Mouse (Mus musculus) neural tube, embryonic 13.5 days (tissue): ENCODE data around the gene Mphosph10. TPM values are rescaled to one million over a fixed set of nuclear protein-coding genes. Genes with fewer than 3 reads are reported as not detected.

Experiments
- ATAC-seq: fragments of 200-750 bp; cut with Nextera tagmentation; 2 replicates; pipeline ENCODE4 v1.8.0; 2017; ENCODE audit warnings: low read depth, mild to moderate bottlenecking, moderate TSS enrichment, moderate library complexity
- H3K27ac ChIP-seq: fragments of 300-500 bp; sonication (generic); replicated peaks from 2 replicates; pipeline ENCODE4 v1.5.1; 2015; ENCODE audit warnings: moderate library complexity, mild to moderate bottlenecking, inconsistent platforms
- H3K27me3 ChIP-seq: fragments of 300-500 bp; sonication (generic); 2 replicates; pipeline ENCODE4 v1.6.1; 2015; ENCODE audit warnings: mild to moderate bottlenecking, inconsistent platforms
- H3K36me3 ChIP-seq: fragments of 300-500 bp; sonication (generic); 2 replicates; pipeline ENCODE4 v1.6.1; 2015; ENCODE audit warnings: mild to moderate bottlenecking, inconsistent platforms
- H3K4me1 ChIP-seq: fragments of 300-500 bp; sonication (generic); replicated peaks from 2 replicates; pipeline ENCODE4 v1.6.1; 2015; ENCODE audit warnings: inconsistent platforms
- H3K4me2 ChIP-seq: fragments of 300-500 bp; sonication (generic); 2 replicates; pipeline ENCODE4 v1.6.1; 2015; ENCODE audit warnings: inconsistent platforms, mild to moderate bottlenecking, moderate library complexity
- H3K4me3 ChIP-seq: fragments of 300-500 bp; sonication (generic); 2 replicates; pipeline ENCODE4 v1.5.1; 2015; ENCODE audit warnings: mild to moderate bottlenecking, inconsistent platforms
- H3K9ac ChIP-seq: fragments of 300-500 bp; sonication (generic); 2 replicates; pipeline ENCODE4 v1.6.1; 2015; ENCODE audit warnings: moderate library complexity, mild to moderate bottlenecking, inconsistent platforms
- H3K9me3 ChIP-seq: fragments of 300-500 bp; sonication (generic); 2 replicates; pipeline ENCODE4 v1.6.1; 2016; ENCODE audit warnings: inconsistent platforms
- WGBS: fragments of 180-500 bp; shearing (Covaris S2); methylation state at CpG from one replicate; pipeline ENCODE4 v1.1.7; 2015; 5-methylcytosine and 5-hydroxymethylcytosine counted together
- polyA plus RNA-seq: library from polyadenylated mRNA; unstranded; fragments of >200 nt; fragmentation: Nextera tagmentation; extraction: Ambion mirVana; gene quantifications from 2 replicates; pipeline ENCODE4 v1.2.1, GENCODE M21; 2015

Gene Mphosph10
- polyA plus RNA-seq, 1 experiment from 2014 or later, result 30.1 TPM

DNA sequence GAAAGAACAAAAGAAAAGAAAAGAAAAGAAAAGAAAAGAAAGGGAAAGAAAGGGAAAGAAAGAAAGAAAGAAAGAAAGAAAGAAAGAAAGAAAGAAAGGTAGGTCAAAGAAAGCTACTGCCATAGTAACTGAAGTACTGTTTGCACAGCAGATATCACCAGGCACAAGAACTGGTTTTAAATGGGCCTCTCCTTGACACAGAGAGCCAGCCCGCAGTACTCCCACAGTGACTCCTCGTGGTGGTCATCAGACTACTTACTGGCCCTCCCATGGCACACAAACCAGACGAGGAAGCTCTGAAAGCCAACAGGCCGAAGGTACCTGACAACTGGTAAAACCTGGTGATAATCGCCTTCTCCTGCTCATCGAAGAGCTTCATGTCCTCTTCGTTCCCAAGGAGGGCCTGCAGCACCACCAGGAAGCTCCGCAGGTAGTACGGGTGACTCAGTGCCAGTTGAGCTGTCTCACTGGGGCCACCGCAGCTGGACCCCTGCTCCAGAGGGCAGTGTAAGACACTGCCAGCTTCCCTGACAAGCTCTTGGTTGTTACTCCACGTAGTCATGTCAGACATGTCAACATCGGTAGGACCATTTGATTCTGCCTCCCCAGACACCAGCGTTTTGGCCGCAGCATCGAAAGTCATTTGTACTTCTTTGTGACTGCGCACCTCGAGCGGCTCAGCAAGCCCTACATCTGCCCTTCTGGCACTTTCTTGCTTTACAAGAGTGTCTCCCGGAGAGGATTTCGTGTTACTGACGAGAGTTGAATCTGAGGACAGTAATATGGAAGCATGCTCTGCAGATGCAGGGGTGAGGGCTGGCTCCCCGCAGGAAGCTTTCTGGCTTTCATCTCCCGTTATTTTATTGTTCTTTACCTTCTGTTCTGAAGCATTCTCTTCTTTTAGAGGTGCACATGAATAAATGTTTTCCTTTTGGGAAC lies 19.9 kb downstream of the Mphosph10 start:
- Histone ChIP-seq H3K4me2 (no peak overlapping the region), H3K9ac (peak overlapping the region; percentile 79; the same call in 1 of the 2 replicates)
- no peak for ATAC-seq

DNA sequence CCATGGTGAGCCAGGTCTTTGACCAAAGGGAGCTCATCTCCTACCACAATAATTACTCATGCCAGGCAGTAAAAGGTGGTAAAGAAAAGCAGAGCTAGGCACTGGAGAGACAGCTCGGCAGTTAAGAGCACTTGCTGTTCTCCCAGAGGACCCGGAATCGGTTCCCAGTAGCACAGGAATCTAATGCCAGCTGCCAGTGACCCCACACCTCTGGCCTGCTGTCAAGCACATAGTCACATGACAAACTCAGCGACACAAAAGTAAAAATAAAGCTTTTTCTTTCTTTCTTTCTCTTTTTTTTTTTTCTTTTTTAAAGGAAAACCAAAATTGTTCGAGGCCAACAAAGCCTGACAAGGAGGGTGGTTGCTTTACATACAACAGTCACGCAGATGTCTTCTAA lies 22.2 kb downstream of the Mphosph10 start:
- ATAC-seq, result no peak
- H3K4me1 ChIP-seq, result peaks cover 12% of the 10 kb centered on the region; the same call in 1 of the 2 replicates

More for the DNA sequence above, 19.9 kb downstream of the Mphosph10 start:
- Histone ChIP-seq H3K4me3 (no peak overlapping the region), H3K36me3 (peaks cover 36% of the 10 kb centered on the region), H3K4me1 (peaks cover 12% of the 10 kb centered on the region; the same call in 1 of the 2 replicates), H3K27ac (no peak overlapping the region), H3K9me3 (no peaks in the 10 kb centered on the region), H3K27me3 (no peaks in the 10 kb centered on the region)
- WGBS, result 87% methylated on average over 23 of the region's 23 CpGs

DNA sequence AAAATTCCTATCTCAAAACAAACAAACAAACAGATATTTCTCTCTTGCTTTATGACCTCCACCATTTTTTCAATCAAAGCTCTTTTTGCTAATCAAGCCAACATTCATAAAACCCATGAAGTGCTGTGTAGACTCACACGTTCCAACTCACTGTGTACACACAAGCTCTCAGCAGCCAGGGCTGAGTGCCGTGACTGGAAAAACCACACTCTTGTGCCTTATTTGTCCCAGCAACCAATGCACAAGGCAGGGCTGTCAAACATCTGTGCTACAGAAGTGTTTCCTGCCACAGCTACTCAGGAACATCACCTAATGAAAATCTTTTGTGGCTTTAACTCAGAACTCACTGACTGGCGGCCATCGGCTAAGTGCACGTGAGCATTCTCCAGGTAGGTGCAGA lies 26.2 kb downstream of the Mphosph10 start:
- no peaks in the 10 kb centered on the region for H3K9me3 ChIP-seq
- 95% methylated on average over 5 of the region's 5 CpGs for WGBS
- no peak overlapping the region for H3K4me3 ChIP-seq
- no peaks in the 10 kb centered on the region for H3K4me1 ChIP-seq
- no peak overlapping the region for H3K9ac ChIP-seq
- H3K36me3 ChIP-seq, result peaks cover 76% of the 10 kb centered on the region
- H3K4me2 ChIP-seq, result no peak overlapping the region
- no peak overlapping the region for H3K27ac ChIP-seq
- no peaks in the 10 kb centered on the region for H3K27me3 ChIP-seq
- no peak for ATAC-seq

More for the DNA sequence above, 22.2 kb downstream of the Mphosph10 start:
- H3K27ac ChIP-seq, result no peak overlapping the region
- no peaks in the 10 kb centered on the region for H3K27me3 ChIP-seq
- H3K9me3 ChIP-seq, result no peaks in the 10 kb centered on the region
- no peak overlapping the region for H3K4me3 ChIP-seq
- no peak overlapping the region for H3K4me2 ChIP-seq
- no peak overlapping the region for H3K9ac ChIP-seq
- WGBS, result 90% methylated on average over 6 of the region's 6 CpGs
- H3K36me3 ChIP-seq, result peaks cover 39% of the 10 kb centered on the region

DNA sequence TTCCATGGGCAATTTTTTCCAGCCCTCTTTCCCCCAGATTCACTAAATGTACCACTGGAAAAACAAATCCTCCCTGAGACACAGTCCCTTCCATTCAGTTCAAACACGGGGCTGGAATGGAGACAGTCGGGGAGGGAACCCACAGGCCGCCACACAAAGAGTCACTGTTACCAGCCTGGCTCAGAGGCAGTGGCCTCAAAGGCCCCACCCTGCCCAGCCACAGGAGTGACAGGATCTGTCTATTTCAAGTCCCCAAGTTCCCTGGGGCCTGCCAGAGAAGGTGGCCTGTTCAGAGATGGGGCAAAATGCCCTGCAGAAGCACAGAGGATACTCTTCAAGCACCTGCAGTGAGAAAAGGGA lies 31.5 kb downstream of the Mphosph10 start:
- 0 out of 2 replicates have a peak, but pooled peaks cover 3% of the 10 kb centered on the region for H3K4me1 ChIP-seq
- H3K4me3 ChIP-seq, result no peak overlapping the region
- peak overlapping the region; percentile 9 for H3K27ac ChIP-seq
- no peak overlapping the region for H3K4me2 ChIP-seq
- peak; percentile 59; the same call in 1 of the 2 replicates for ATAC-seq
- no peak overlapping the region for H3K9ac ChIP-seq
- H3K27me3 ChIP-seq, result no peaks in the 10 kb centered on the region
- 44% methylated on average over 3 of the region's 3 CpGs for WGBS
- H3K9me3 ChIP-seq, result no peaks in the 10 kb centered on the region
- H3K36me3 ChIP-seq, result peaks cover 87% of the 10 kb centered on the region

DNA sequence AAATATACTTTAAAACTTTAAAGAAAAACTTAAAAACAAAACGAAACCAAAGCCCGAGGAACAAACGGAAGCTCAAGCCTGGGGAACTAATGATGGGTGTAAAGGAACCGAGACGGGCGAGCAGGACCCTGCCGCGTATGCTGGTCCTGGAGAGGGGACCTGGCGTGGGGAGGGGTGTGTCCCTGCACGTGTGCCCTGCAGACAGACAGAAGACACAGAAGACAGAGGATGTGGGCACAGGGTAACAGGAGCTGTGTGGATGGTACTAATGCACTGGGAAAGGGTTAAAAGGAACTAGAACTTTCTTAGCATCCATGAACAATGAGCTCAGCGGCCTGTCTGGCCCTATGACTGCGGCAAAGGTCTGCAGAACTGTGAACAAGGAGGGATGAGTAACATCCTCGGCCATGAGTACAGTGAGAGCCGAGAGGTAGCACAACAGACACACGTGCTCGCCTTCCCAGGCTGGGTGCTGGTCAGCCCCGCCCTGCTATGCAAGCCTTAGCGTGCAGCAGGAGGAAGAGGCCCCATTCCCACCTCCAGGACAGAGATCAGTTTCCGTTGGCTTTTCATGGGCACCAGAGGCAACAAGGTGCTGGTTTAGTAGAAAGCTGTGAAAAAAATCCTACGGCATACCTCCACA lies 32.0 kb downstream of the Mphosph10 start:
- no peak; the same call in 1 of the 2 replicates for ATAC-seq
- H3K27ac ChIP-seq, result peak overlapping the region; percentile 9
- 86% methylated on average over 20 of the region's 20 CpGs for WGBS

DNA sequence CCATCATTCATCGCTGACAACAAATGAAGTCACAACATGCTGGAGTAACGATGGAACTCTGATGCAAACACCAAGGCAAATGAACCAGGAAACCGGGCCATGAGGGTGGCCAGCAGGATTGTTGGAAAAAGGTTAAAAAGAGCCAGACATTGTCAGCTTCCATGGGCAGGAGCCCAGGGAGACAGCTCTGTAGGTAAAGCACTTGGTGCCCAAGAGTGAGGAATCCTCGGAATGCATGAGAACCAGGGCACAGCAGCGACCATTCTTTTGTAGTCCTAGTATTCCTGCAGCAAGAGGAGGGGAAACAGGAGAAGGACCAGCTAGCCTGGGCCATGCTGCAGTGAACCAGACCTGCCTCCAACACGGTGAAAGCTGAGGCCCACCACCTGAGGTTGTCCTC lies 33.4 kb downstream of the Mphosph10 start:
- Histone ChIP-seq H3K9ac (no peak overlapping the region), H3K27me3 (no peaks in the 10 kb centered on the region), H3K4me1 (peaks cover 15% of the 10 kb centered on the region), H3K9me3 (no peaks in the 10 kb centered on the region), H3K4me2 (no peak overlapping the region), H3K27ac (no peak overlapping the region), H3K4me3 (no peak overlapping the region), H3K36me3 (peaks cover 71% of the 10 kb centered on the region)
- ATAC-seq, result no peak
- WGBS, result 80% methylated on average over 6 of the region's 6 CpGs

More for the DNA sequence above, 32.0 kb downstream of the Mphosph10 start:
- H3K9ac ChIP-seq, result no peak overlapping the region
- H3K36me3 ChIP-seq, result peaks cover 82% of the 10 kb centered on the region
- H3K27me3 ChIP-seq, result no peaks in the 10 kb centered on the region
- 0 out of 2 replicates have a peak, but pooled peaks cover 3% of the 10 kb centered on the region for H3K4me1 ChIP-seq
- H3K4me2 ChIP-seq, result no peak overlapping the region
- H3K9me3 ChIP-seq, result no peaks in the 10 kb centered on the region
- H3K4me3 ChIP-seq, result no peak overlapping the region

DNA sequence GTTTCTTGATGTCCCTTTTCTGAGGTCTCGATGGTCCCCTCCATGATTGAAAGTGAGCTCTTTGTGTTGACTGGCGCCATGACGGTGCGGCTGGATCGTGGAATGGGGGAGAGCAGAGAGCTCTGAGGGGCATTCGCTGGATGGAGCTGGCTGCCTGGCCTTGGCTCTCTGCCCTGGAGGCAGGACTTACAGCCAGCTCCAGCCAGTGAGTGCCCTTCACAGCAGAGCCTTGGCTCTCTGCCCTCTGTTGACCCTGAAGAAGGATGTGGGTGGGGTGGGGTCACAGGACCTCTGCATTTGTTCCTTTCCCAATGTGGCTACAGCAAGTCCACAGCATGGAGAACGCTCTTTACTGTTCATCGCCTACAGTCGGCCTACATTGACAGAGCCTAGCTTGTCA lies 34.7 kb downstream of the Mphosph10 start:
- peaks cover 64% of the 10 kb centered on the region for H3K36me3 ChIP-seq
- no peak overlapping the region for H3K27ac ChIP-seq
- no peaks in the 10 kb centered on the region for H3K27me3 ChIP-seq
- ATAC-seq, result no peak
- 86% methylated on average over 9 of the region's 9 CpGs for WGBS
- no peak overlapping the region for H3K4me3 ChIP-seq
- peaks cover 15% of the 10 kb centered on the region for H3K4me1 ChIP-seq
- H3K9me3 ChIP-seq, result no peaks in the 10 kb centered on the region
- H3K9ac ChIP-seq, result no peak overlapping the region
- no peak overlapping the region for H3K4me2 ChIP-seq

DNA sequence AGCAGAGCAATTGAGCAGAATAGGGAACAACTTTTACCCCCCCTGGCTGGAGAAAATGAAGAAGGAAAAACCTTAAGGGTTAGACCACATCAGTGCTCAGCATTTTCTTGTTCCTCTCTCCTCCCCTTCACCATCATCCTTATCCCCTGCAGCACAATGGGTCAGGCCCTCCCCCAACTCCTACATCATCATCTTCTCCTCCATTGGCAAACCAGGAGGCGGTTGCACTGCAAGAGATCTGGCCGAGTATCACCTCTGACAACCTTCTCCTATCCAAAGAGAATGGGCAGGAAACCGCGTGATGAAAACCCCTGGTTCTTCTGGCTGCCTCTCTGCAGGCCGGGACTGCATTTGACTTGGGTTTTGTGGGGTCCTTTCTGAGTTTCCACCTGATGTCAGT lies 35.4 kb downstream of the Mphosph10 start:
- Histone ChIP-seq H3K27ac (no peak overlapping the region), H3K27me3 (no peaks in the 10 kb centered on the region), H3K9me3 (no peaks in the 10 kb centered on the region), H3K4me3 (no peak overlapping the region), H3K4me1 (peaks cover 15% of the 10 kb centered on the region), H3K36me3 (peaks cover 57% of the 10 kb centered on the region), H3K4me2 (no peak overlapping the region), H3K9ac (no peak overlapping the region)
- 94% methylated on average over 5 of the region's 5 CpGs for WGBS
- ATAC-seq, result no peak

DNA sequence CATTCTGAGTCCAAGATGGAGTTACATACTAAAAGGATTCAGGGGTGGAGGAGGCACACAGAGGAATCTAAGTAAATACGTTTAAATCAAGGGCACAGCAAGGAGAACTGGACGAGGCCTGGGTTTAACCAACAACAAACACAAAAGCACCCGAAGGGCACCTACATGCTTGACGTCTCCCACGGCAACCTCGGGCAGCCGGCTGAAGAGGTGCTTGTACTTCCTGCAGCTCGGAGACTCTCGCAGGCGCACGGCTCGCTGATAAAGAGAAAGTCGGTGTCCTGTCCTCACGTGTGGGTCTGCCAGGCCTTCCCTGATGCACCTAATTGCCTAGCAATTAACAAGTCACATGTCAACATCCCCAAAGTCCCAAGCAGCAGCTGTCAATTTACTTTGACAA lies 37.9 kb downstream of the Mphosph10 start:
- no peak overlapping the region for H3K9ac ChIP-seq
- H3K4me2 ChIP-seq, result no peak overlapping the region
- no peaks in the 10 kb centered on the region for H3K27me3 ChIP-seq
- no peak for ATAC-seq
- H3K27ac ChIP-seq, result 0 out of 2 replicates have a peak overlapping the region, but pooled peaks have one; percentile 28
- H3K4me1 ChIP-seq, result peaks cover 20% of the 10 kb centered on the region
- peaks cover 42% of the 10 kb centered on the region for H3K36me3 ChIP-seq
- no peak overlapping the region for H3K4me3 ChIP-seq
- 35% methylated on average over 14 of the region's 14 CpGs for WGBS
- H3K9me3 ChIP-seq, result no peaks in the 10 kb centered on the region

DNA sequence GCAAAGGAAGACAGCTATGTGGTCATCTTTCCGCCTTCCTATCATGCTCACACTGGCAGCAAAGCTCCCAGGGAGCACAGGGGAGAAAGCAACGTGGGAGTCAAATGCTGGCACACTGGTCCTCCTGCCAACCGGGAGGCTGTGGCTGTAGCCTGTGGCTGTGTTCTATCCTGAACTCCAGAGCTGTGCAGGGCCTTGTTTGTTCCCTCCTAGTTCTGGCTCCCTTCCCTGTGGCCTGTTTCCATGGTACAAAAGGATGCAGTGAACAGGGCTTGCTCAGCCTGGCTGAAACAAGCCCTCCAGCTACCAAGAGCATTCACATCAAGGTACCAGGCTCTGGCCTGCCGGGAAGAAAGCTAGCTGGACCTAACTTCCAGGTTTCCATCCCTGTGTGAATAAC lies 41.0 kb downstream of the Mphosph10 start:
- peak; percentile 66 for ATAC-seq
- peaks cover 39% of the 10 kb centered on the region for H3K36me3 ChIP-seq

DNA sequence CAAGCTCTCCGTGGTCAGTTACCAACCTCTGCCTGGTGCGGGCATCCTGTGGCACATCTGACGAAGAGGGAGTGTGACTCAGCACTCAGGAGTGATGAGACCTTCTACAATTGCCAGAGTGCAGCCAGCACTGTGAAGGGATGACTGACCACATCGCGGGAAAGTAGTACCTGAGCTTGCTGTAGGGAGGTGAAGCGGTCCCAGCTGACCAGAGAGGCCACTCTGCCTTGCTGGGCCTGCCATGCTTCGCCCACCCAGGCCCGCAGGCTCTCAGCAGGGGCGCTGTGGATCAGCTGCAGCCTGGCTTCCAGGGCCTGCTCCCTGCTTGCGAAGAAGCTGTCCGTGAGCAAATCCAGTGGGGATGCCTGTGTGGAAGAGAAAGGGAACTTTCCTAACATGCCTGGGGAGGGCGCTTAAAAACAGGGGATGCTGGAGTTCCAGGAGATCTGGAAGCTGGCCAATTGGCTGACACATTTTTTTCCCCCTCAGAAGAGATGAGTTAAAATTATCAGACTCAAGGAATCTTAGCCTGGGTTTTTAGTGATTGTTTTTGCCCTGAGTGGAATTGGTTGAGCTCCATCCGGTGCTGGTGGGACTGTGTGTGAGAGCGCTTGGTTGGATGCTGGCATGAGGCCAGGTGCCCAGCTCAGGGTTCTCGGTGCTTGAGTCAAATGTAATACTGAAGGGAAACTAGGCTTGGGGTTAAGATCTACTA lies 42.8 kb downstream of the Mphosph10 start:
- 82% methylated on average over 15 of the region's 15 CpGs for WGBS
- no peak for ATAC-seq
- Histone ChIP-seq H3K27ac (no peak overlapping the region), H3K4me1 (peaks cover 15% of the 10 kb centered on the region), H3K27me3 (no peaks in the 10 kb centered on the region), H3K4me3 (no peak overlapping the region), H3K36me3 (peaks cover 36% of the 10 kb centered on the region), H3K9ac (no peak overlapping the region), H3K9me3 (no peaks in the 10 kb centered on the region), H3K4me2 (no peak overlapping the region)

More for the DNA sequence above, 41.0 kb downstream of the Mphosph10 start:
- Histone ChIP-seq H3K4me3 (no peak overlapping the region), H3K9ac (no peak overlapping the region), H3K27me3 (no peaks in the 10 kb centered on the region), H3K4me2 (no peak overlapping the region), H3K4me1 (peaks cover 21% of the 10 kb centered on the region), H3K27ac (peak overlapping the region; percentile 65), H3K9me3 (no peaks in the 10 kb centered on the region)
- 69% methylated on average over 4 of the region's 4 CpGs for WGBS

DNA sequence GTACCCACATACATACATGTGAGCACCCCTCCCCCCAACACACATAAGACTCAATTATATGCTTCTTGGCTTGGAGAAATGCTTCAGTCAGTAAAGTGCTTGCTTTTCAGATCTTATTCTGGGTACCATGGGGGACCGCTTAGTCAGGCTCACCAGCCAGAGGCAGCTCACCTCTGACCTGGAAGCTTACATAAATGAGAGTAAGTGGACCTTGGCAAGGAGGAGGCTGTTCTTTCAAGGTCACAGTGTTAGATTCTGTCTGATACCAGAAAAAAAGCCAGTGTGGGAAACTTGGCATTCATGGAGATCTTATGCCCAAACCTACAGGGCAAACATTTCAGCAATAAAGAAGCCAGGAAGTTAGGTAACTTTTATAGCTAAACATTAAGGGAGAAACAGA lies 44.3 kb downstream of the Mphosph10 start:
- Histone ChIP-seq H3K9ac (no peak overlapping the region), H3K27me3 (no peaks in the 10 kb centered on the region), H3K36me3 (peaks cover 27% of the 10 kb centered on the region), H3K4me1 (peaks cover 9% of the 10 kb centered on the region; the same call in 1 of the 2 replicates), H3K4me2 (no peak overlapping the region), H3K9me3 (no peaks in the 10 kb centered on the region), H3K27ac (no peak overlapping the region), H3K4me3 (no peak overlapping the region)
- 91% methylated on average over 1 of the region's 1 CpGs for WGBS
- no peak for ATAC-seq
